Mouse (Mus musculus) CH12.LX (cell line): ENCODE results near the gene Slc10a7. TPM values are rescaled to one million over a fixed set of nuclear protein-coding genes. Genes with fewer than 3 reads are reported as not detected.

Source experiments
- DNase-seq: peaks from one replicate; pipeline ENCODE4 v3.0.0-alpha.2; 2013; ENCODE audit errors: extremely low read depth
- H3K27ac ChIP-seq: 2 replicates; pipeline ENCODE4 v1.5.1; 2012; ENCODE audit warnings: low read depth, mild to moderate bottlenecking, control low read depth, moderate library complexity; ENCODE audit not compliant: insufficient read depth
- H3K27me3 ChIP-seq: replicated peaks from 2 replicates; pipeline ENCODE3; 2012; ENCODE audit warnings: inconsistent platforms
- H3K36me3 ChIP-seq, 2 experiments: replicated peaks in 1 of 2; 2 replicates each; pipeline versions ENCODE3 to v1.6.1; 2012; ENCODE audit warnings: inconsistent platforms in 1 of 2, low read length in 1 of 2, mild to moderate bottlenecking in 1 of 2, mixed read lengths in 1 of 2, moderate library complexity in 1 of 2; ENCODE audit not compliant: control insufficient read depth in 1 of 2, insufficient read depth in 1 of 2
- H3K4me1 ChIP-seq, 2 experiments: 2 replicates each; pipeline ENCODE4 v1.6.1; 2012; ENCODE audit warnings: inconsistent platforms in 1 of 2, moderate library complexity in 1 of 2; ENCODE audit not compliant: insufficient read depth in 2 of 2, control insufficient read depth in 1 of 2
- H3K4me2 ChIP-seq: 2 replicates; pipeline ENCODE4 v1.6.1; 2012; ENCODE audit warnings: low read depth, mild to moderate bottlenecking, control low read depth; ENCODE audit not compliant: poor library complexity, insufficient read depth, severe bottlenecking
- H3K4me3 ChIP-seq, 3 experiments: fragments of 150-350 bp in 1 of 3; sonication (generic) in 1 of 3; replicated peaks in 1 of 3; 2 replicates each; pipeline versions ENCODE3 to v1.5.1; 2011 to 2012; ENCODE audit warnings: low read depth in 2 of 3, low read length in 2 of 3, mild to moderate bottlenecking in 2 of 3, moderate library complexity in 2 of 3, control low read depth in 1 of 3, improper control_type of control experiment in 1 of 3, inconsistent platforms in 1 of 3, mixed read lengths in 1 of 3; ENCODE audit not compliant: poor library complexity in 1 of 3
- H3K79me2 ChIP-seq: replicated peaks from 2 replicates; pipeline ENCODE4 v1.6.1; 2012; ENCODE audit warnings: mild to moderate bottlenecking, moderate library complexity; ENCODE audit not compliant: control insufficient read depth, poor library complexity, insufficient read depth, severe bottlenecking; ENCODE audit errors: extremely low read depth
- H3K9ac ChIP-seq: 2 replicates; pipeline ENCODE4 v1.6.1; 2012; ENCODE audit warnings: low read depth, mild to moderate bottlenecking, control low read depth, moderate library complexity; ENCODE audit not compliant: insufficient read depth
- H3K9me3 ChIP-seq: replicated peaks from 2 replicates; pipeline ENCODE3; 2012; ENCODE audit warnings: low read length, inconsistent platforms, mixed read lengths
- ELF1 ChIP-seq: IDR thresholded peaks from 2 replicates; pipeline ENCODE4 v1.6.1; 2014; ENCODE audit warnings: low read depth, mild to moderate bottlenecking, inconsistent platforms, low read length, improper control_type of control experiment
- EP300 ChIP-seq: IDR thresholded peaks from 2 replicates; pipeline ENCODE4 v1.6.1; 2011; ENCODE audit warnings: low read length, improper control_type of control experiment
- GABPA ChIP-seq: IDR thresholded peaks from 2 replicates; pipeline ENCODE4 v1.6.1; 2012; ENCODE audit warnings: low read depth, low read length, improper control_type of control experiment, inconsistent platforms; ENCODE audit not compliant: insufficient replicate concordance
- IRF4 ChIP-seq: IDR thresholded peaks from 2 replicates; pipeline ENCODE4 v1.6.1; 2014; ENCODE audit warnings: low read depth, mild to moderate bottlenecking, inconsistent platforms, low read length, improper control_type of control experiment
- JUN ChIP-seq: IDR thresholded peaks from 2 replicates; pipeline ENCODE4 v1.6.1; 2011; ENCODE audit warnings: low read depth, mild to moderate bottlenecking, low read length, improper control_type of control experiment, moderate library complexity; ENCODE audit not compliant: insufficient read depth
- MAZ ChIP-seq: IDR thresholded peaks from 2 replicates; pipeline ENCODE4 v1.6.1; 2012; ENCODE audit warnings: low read depth, mild to moderate bottlenecking, inconsistent platforms, low read length, improper control_type of control experiment, moderate library complexity
- MYC ChIP-seq: IDR thresholded peaks from 2 replicates; pipeline ENCODE4 v1.6.1; 2011; ENCODE audit warnings: low read depth, mild to moderate bottlenecking, improper control_type of control experiment, low read length
- NRF1 ChIP-seq: IDR thresholded peaks from 2 replicates; pipeline ENCODE4 v1.6.1; 2014; ENCODE audit warnings: low read depth, mild to moderate bottlenecking, inconsistent platforms, low read length, improper control_type of control experiment, moderate library complexity
- POLR2AphosphoS2 ChIP-seq: IDR thresholded peaks from 2 replicates; pipeline ENCODE4 v1.6.1; 2011; ENCODE audit warnings: low read depth, low read length, improper control_type of control experiment
- SIN3A ChIP-seq: IDR thresholded peaks from 2 replicates; pipeline ENCODE4 v1.6.1; 2012; ENCODE audit warnings: low read length, improper control_type of control experiment, inconsistent platforms
- SMC3 ChIP-seq: IDR thresholded peaks from 2 replicates; pipeline ENCODE4 v1.6.1; 2011; ENCODE audit warnings: low read depth, low read length, improper control_type of control experiment
- dilution Hi-C: fragments of 300-500 bp; cut with MboI; formaldehyde crosslinking; loops from 2 replicates; pipeline ENCODE4 v1.14.3; 2020; ENCODE audit warnings: low sequenced_read_pairs; ENCODE audit not compliant: extremely low pct_unique_long_range_greater_than_20kb, extremely low pct_ligation_motif_present
- in situ Hi-C: fragments of 300-500 bp; cut with MboI; formaldehyde crosslinking; loops from 3 replicates; pipeline ENCODE4 v1.14.3; 2019; ENCODE audit warnings: low sequenced_read_pairs, low pct_ligation_motif_present, low pct_unique_long_range_greater_than_20kb, mixed read lengths
- polyA plus RNA-seq: library from polyadenylated mRNA; unstranded; fragments of >175 nt; gene quantifications from 2 replicates; pipeline ENCODE4 v1.2.1, GENCODE M21; 2012; ENCODE audit warnings: low read depth; ENCODE audit not compliant: insufficient read length
- total RNA-seq, 2 experiments: library from RNA; depleted of rRNA; stranded (reverse); fragments of 300-350 nt in 1 of 2; fragments of >200 nt in 1 of 2; gene quantifications; 2 replicates each; pipeline ENCODE4 v1.2.3; 2012 to 2014

Slc10a7 gene
- total and polyA plus RNA-seq, 3 experiments: 10.8 to 20.4 (median 16.3) TPM

- H3K27me3 ChIP-seq: no peaks in the 10 kb centered on the region
- H3K4me2 ChIP-seq: no peak overlapping the region
- H3K4me1 ChIP-seq: no peaks in the 10 kb centered on the region
- H3K9me3 ChIP-seq: peaks cover 3% of the 10 kb centered on the region
- no peak overlapping the region for H3K4me3 ChIP-seq
- no peak for DNase-seq
- no peak for TF ChIP-seq ELF1
- no peak for TF ChIP-seq EP300
- no peak for TF ChIP-seq POLR2AphosphoS2
- no peak for TF ChIP-seq IRF4
- TF ChIP-seq, all 38 proteins: peak for 0
- no peak overlapping the region for H3K9ac ChIP-seq
- no peaks in the 10 kb centered on the region for H3K79me2 ChIP-seq
- in situ Hi-C loops (no loop called here), dilution Hi-C loops (no loop called here)
- no peak overlapping the region for H3K27ac ChIP-seq
- H3K36me3 ChIP-seq: peaks cover 0 to 73% of the 10 kb centered on the region in 2 experiments
Observed at GRCm38 (mm10) chr8:78703068-78703820, 194.1 kb downstream of the Slc10a7 start.

- TF ChIP-seq SMC3 (no peak), GABPA (no peak), SIN3A (no peak), MYC (no peak), JUN (no peak), POLR2AphosphoS2 (no peak), MAZ (no peak), NRF1 (no peak)
- H3K4me2 ChIP-seq: no peak overlapping the region
- in situ Hi-C loops: no loop called here
- H3K36me3 ChIP-seq: peaks cover 0 to 66% of the 10 kb centered on the region in 2 experiments
- peaks cover 3% of the 10 kb centered on the region for H3K9me3 ChIP-seq
- H3K4me3 ChIP-seq: no peak overlapping the region
- no peaks in the 10 kb centered on the region for H3K79me2 ChIP-seq
- H3K9ac ChIP-seq: no peak overlapping the region
- H3K27ac ChIP-seq: no peak overlapping the region
- peaks cover under 1 to 9% of the 10 kb centered on the region in 2 experiments; a peak in 3 of 4 replicates for H3K4me1 ChIP-seq
- no peaks in the 10 kb centered on the region for H3K27me3 ChIP-seq
- dilution Hi-C loops: no loop called here
- no peak for DNase-seq
Observed at GRCm38 (mm10) chr8:78705980-78706379, 196.8 kb downstream of the Slc10a7 start.
